Comparison of ENCODE assay signal across 20 mouse cellular contexts in the genomic region with DNA sequence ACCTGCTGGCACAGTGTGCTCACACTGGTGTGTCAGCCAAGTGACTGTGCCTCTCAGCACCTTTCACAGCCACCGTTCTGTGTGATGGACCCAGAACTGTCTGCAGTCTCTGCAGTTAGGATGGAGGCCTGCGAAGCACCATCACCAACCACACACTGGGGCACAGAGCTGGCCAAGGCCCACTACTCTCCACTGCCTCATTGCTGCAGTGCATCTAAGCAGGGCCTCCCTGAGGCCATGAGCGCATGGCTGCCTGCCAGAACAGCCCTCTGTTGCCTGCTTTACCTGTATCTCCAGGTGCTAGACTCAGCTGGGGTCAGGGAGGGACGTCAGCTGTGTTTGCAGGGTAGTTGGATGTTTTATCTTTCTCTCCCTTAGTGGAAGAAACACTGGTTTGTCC. TPM values are rescaled to one million over a fixed set of nuclear protein-coding genes. Genes with fewer than 3 reads are reported as not detected.
A peak's percentile ranks its signal among the peaks of the same experiment; 100 is the strongest.
DNase-seq lines count a peak whose midpoint lies in the region; ATAC-seq and TF ChIP-seq lines count a peak whose summit lies in the region.
"Had no signal": no experiment of that assay in that cellular context is flagged by ENCODE, and none has a peak within 500 bp of the region (broad histone marks: within the 10 kb centered on the region; RNA-seq: fewer than 3 reads in every experiment).

No protein-coding gene starts in this region.

- intact Hi-C loops in left cerebral cortex, adult 2 months (cut with DNase I), result no loop called here
- intact Hi-C loops in left cerebral cortex, postnatal 4 days (cut with DNase I), result loop anchor here (10.0 kb wide), 1 partner anchor 220 kb away; a partner anchor contains a TSS

- H3K4me3 ChIP-seq in cerebellum, adult 2 months (replicated peaks; ENCODE audit: insufficient read depth, low read depth, low read length), result no peak overlapping the region
- H3K4me3 ChIP-seq in embryonic facial prominence, embryonic 14.5 days (ENCODE audit: low read depth, low read length), result no peak overlapping the region
- H3K4me3 ChIP-seq in embryonic facial prominence, embryonic 10.5 days, result no peak overlapping the region
- H3K4me3 ChIP-seq in left cerebral cortex, adult 2 months, result no peak overlapping the region
- H3K4me3 ChIP-seq in limb, embryonic 15.5 days, result no peak overlapping the region
- H3K4me3 ChIP-seq: forebrain, embryonic 15.5 days; hindbrain, embryonic 13.5 days had no signal

- H3K9me3 ChIP-seq in embryonic facial prominence, embryonic 14.5 days (ENCODE audit: control insufficient read depth, low read length), result no peaks in the 10 kb centered on the region
- no peaks in the 10 kb centered on the region for H3K9me3 ChIP-seq in embryonic facial prominence, embryonic 10.5 days
- no peaks in the 10 kb centered on the region for H3K9me3 ChIP-seq in limb, embryonic 15.5 days
- H3K9me3 ChIP-seq: forebrain, embryonic 15.5 days; G1E; hindbrain, embryonic 13.5 days had no signal

- peak overlapping the region; percentile 26 for H3K27ac ChIP-seq in cerebellum, adult 2 months (ENCODE audit: insufficient read depth, low read length)
- no peak overlapping the region for H3K27ac ChIP-seq in embryonic facial prominence, embryonic 14.5 days (replicated peaks; ENCODE audit: low read depth, low read length)
- no peak overlapping the region for H3K27ac ChIP-seq in embryonic facial prominence, embryonic 10.5 days (replicated peaks)
- H3K27ac ChIP-seq in left cerebral cortex, adult 2 months, result peak overlapping the region; percentile 24
- H3K27ac ChIP-seq in limb, embryonic 15.5 days, result no peak overlapping the region
- H3K27ac ChIP-seq: forebrain, embryonic 15.5 days; hindbrain, embryonic 13.5 days; hindbrain, postnatal 0 days had no signal

- peaks cover 84% of the 10 kb centered on the region for H3K36me3 ChIP-seq in embryonic facial prominence, embryonic 14.5 days (ENCODE audit: control insufficient read depth, insufficient read depth, low read length)
- H3K36me3 ChIP-seq in embryonic facial prominence, embryonic 10.5 days (replicated peaks), result peaks cover 80% of the 10 kb centered on the region
- peaks cover 73% of the 10 kb centered on the region for H3K36me3 ChIP-seq in limb, embryonic 15.5 days

- no peak for ATAC-seq in embryonic facial prominence, embryonic 14.5 days (ENCODE audit: low read depth)
- 0 out of 2 replicates have a peak, but pooled peaks have one; percentile 44 for ATAC-seq in limb, embryonic 15.5 days (ENCODE audit: insufficient number of reproducible peaks, low FRiP score, low TSS enrichment, low read depth)
- ATAC-seq: CD4-positive, CD25-positive, alpha-beta regulatory T cell, adult 4 months; forebrain, embryonic 15.5 days; hindbrain, postnatal 0 days had no signal

- H3K4me2 ChIP-seq in embryonic facial prominence, embryonic 14.5 days (ENCODE audit: low read depth, low read length), result no peak overlapping the region
- H3K4me2 ChIP-seq in limb, embryonic 15.5 days, result no peak overlapping the region
- H3K4me2 ChIP-seq: forebrain, embryonic 15.5 days; hindbrain, embryonic 13.5 days had no signal

- TF ChIP-seq CTCF in cerebellum, adult 2 months (IDR thresholded peaks at IDR 0.05; ENCODE audit: borderline replicate concordance, insufficient read depth, low read depth, low read length), result no peak
- no peak for TF ChIP-seq CTCF in left cerebral cortex, adult 2 months (IDR thresholded peaks at IDR 0.05)

- H3K9ac ChIP-seq in embryonic facial prominence, embryonic 14.5 days (ENCODE audit: low read depth, low read length), result no peak overlapping the region
- H3K9ac ChIP-seq in limb, embryonic 15.5 days, result no peak overlapping the region
- H3K9ac ChIP-seq: forebrain, embryonic 15.5 days; hindbrain, embryonic 13.5 days had no signal

- no peaks in the 10 kb centered on the region for H3K27me3 ChIP-seq in cerebellum, adult 2 months (ENCODE audit: control insufficient read depth, insufficient read depth, low read length)
- no peaks in the 10 kb centered on the region for H3K27me3 ChIP-seq in embryonic facial prominence, embryonic 14.5 days (replicated peaks; ENCODE audit: control insufficient read depth, insufficient read depth, low read length)
- no peaks in the 10 kb centered on the region for H3K27me3 ChIP-seq in embryonic facial prominence, embryonic 10.5 days (replicated peaks; ENCODE audit: low read depth, poor library complexity, severe bottlenecking)
- no peaks in the 10 kb centered on the region for H3K27me3 ChIP-seq in limb, embryonic 15.5 days
- H3K27me3 ChIP-seq: forebrain, embryonic 15.5 days; hindbrain, embryonic 13.5 days had no signal

- peaks cover 31% of the 10 kb centered on the region for H3K4me1 ChIP-seq in cerebellum, adult 2 months (ENCODE audit: control insufficient read depth, insufficient read depth, low read length)
- no peaks in the 10 kb centered on the region for H3K4me1 ChIP-seq in embryonic facial prominence, embryonic 14.5 days (ENCODE audit: control insufficient read depth, insufficient read depth, low read length)
- H3K4me1 ChIP-seq in embryonic facial prominence, embryonic 10.5 days, result no peaks in the 10 kb centered on the region
- no peaks in the 10 kb centered on the region for H3K4me1 ChIP-seq in limb, embryonic 15.5 days
- H3K4me1 ChIP-seq: forebrain, embryonic 15.5 days; hindbrain, embryonic 13.5 days had no signal

- no peak for TF ChIP-seq POLR2A in cerebellum, adult 2 months (IDR thresholded peaks at IDR 0.05; ENCODE audit: borderline replicate concordance, insufficient read depth, low read length)

- 38% methylated on average over 4 of the region's 4 CpGs for WGBS in cerebellum, adult 2 months
- 90% methylated on average over 4 of the region's 4 CpGs for WGBS in embryonic facial prominence, embryonic 14.5 days
- WGBS in embryonic facial prominence, embryonic 10.5 days, result 90% methylated on average over 4 of the region's 4 CpGs
- 85% methylated on average over 4 of the region's 4 CpGs for WGBS in limb, embryonic 15.5 days

- peak; percentile 45 to 50 for DNase-seq in cerebellum, adult 2 months
- DNase-seq in cerebellum, postnatal 4 days (ENCODE audit: low spot score in 2 of 2), result no peak
- peak; percentile 8 for DNase-seq in embryonic facial prominence, embryonic 14.5 days (ENCODE audit: low spot score)
- no peak for DNase-seq in embryonic facial prominence, embryonic 10.5 days (ENCODE audit: low spot score)
- DNase-seq in left cerebral cortex, adult 2 months (ENCODE audit: extremely low spot score in 1 of 2, low spot score in 2 of 2), result no peak
- no peak for DNase-seq in left cerebral cortex, postnatal 4 days
- DNase-seq: adrenal gland, adult 8-10 months; adrenal gland, postnatal 36 days; B cell, adult 2 months; cerebellum, adult 11 months; gastrocnemius, postnatal 36 days; heart, adult 11 months; heart, postnatal 10 days had no signal

RNA-seq across cellular contexts. Expression of a gene that starts 43.1 kb away (rescaled TPM):
- 2.3 and 2.5 TPM in 2 replicates for polyA plus RNA-seq in cerebellum, adult 2 months (2012; rRNA removed)
- polyA plus RNA-seq in embryonic facial prominence, embryonic 14.5 days (2014; fragmentation: Nextera tagmentation; extraction: Ambion mirVana), result 0.96 and 1.3 TPM in 2 replicates
- 4.7 TPM in 2 replicates for polyA plus RNA-seq in embryonic facial prominence, embryonic 10.5 days (2016; fragmentation: Nextera tagmentation; extraction: Ambion mirVana)
- 1 to 10 TPM in 1 of 2 experiments, under 1 TPM in 1; 0.75 to 1.3 TPM for total RNA-seq in left cerebral cortex, adult 2 months (2021)
- total RNA-seq in left cerebral cortex, postnatal 4 days (2021), result 1 to 10 TPM; 3.0 to 3.8 TPM
- polyA plus RNA-seq in limb, embryonic 15.5 days (2015; fragmentation: Nextera tagmentation; extraction: Ambion mirVana), result 2.0 TPM in 2 replicates
- total RNA-seq: G1E; gastrocnemius, adult 8-10 months; gastrocnemius, postnatal 36 days had no signal
- polyA plus RNA-seq: G1E had no signal

Comparison
In these comparisons a context has a peak if more than half of its experiments do, and no peak if none do; other contexts are left out.
1. DNase-seq: peak in cerebellum, adult 2 months (2 of 2) and embryonic facial prominence, embryonic 14.5 days (single experiment); none in cerebellum, postnatal 4 days (0 of 2), embryonic facial prominence, embryonic 10.5 days (single experiment), left cerebral cortex, adult 2 months (0 of 2) and left cerebral cortex, postnatal 4 days (single experiment).
2. H3K27ac ChIP-seq: peak in cerebellum, adult 2 months (single experiment) and left cerebral cortex, adult 2 months (single experiment); none in embryonic facial prominence, embryonic 14.5 days (single experiment), embryonic facial prominence, embryonic 10.5 days (single experiment) and limb, embryonic 15.5 days (single experiment).